Mouse (Mus musculus) brain, embryonic 14.5 days (tissue): Measurements from ENCODE around the gene Ipo13. TPM values are rescaled to one million over a fixed set of nuclear protein-coding genes. Genes with fewer than 3 reads are reported as not detected.
A peak's percentile ranks its signal among the peaks of the same experiment; 100 is the strongest.

ENCODE experiments used
- DNase-seq: peaks from one replicate; pipeline ENCODE4 v3.0.0-alpha.2; 2011; ENCODE audit warnings: low read depth
- CTCF ChIP-seq: fragments of 200-500 bp; IDR thresholded peaks from 2 replicates; pipeline ENCODE4 v1.5.1; 2012; ENCODE audit warnings: inconsistent platforms, mild to moderate bottlenecking, moderate library complexity, borderline replicate concordance; ENCODE audit not compliant: insufficient read depth, insufficient read length; ENCODE audit errors: extremely low read depth
- POLR2A ChIP-seq: fragments of 200-500 bp; IDR thresholded peaks from 2 replicates; pipeline ENCODE4 v1.6.1; 2012; ENCODE audit warnings: mild to moderate bottlenecking, inconsistent platforms, borderline replicate concordance; ENCODE audit not compliant: poor library complexity, insufficient read depth, insufficient read length, severe bottlenecking; ENCODE audit errors: extremely low read depth
- polyA plus RNA-seq: library from polyadenylated mRNA; depleted of rRNA; stranded (reverse); fragments of >200 nt; gene quantifications from 2 replicates; pipeline ENCODE4 v1.2.3, GENCODE M21; 2012

The Ipo13 gene
- polyA plus RNA-seq, 1 experiment, result 116 TPM

GRCm38 (mm10) chr4:117908834-117909453, 5.9 kb downstream of the Ipo13 start:
- peak; percentile 93 for DNase-seq
- TF ChIP-seq POLR2A (no peak), CTCF (no peak)

- no peak for TF ChIP-seq CTCF
- TF ChIP-seq POLR2A, result no peak
- DNase-seq, result no peak
Measured at GRCm38 (mm10) chr4:117906196-117906595, 8.6 kb downstream of the Ipo13 start.

GRCm38 (mm10) chr4:117904761-117905160, 10.0 kb downstream of the Ipo13 start:
- TF ChIP-seq CTCF (no peak), POLR2A (no peak)
- no peak for DNase-seq

GRCm38 (mm10) chr4:117904094-117904493, 10.7 kb downstream of the Ipo13 start:
- no peak for TF ChIP-seq POLR2A
- no peak for TF ChIP-seq CTCF
- DNase-seq, result no peak

GRCm38 (mm10) chr4:117898111-117898510, 16.7 kb downstream of the Ipo13 start:
- TF ChIP-seq POLR2A, result no peak
- no peak for TF ChIP-seq CTCF
- DNase-seq, result no peak

GRCm38 (mm10) chr4:117896031-117896430, 18.8 kb downstream of the Ipo13 start:
- TF ChIP-seq CTCF (no peak), POLR2A (no peak)
- DNase-seq, result no peak

GRCm38 (mm10) chr4:117895339-117895738, 19.5 kb downstream of the Ipo13 start:
- TF ChIP-seq CTCF (no peak), POLR2A (no peak)
- no peak for DNase-seq

GRCm38 (mm10) chr4:117894601-117895000, 20.2 kb downstream of the Ipo13 start:
- no peak for DNase-seq
- TF ChIP-seq CTCF (no peak), POLR2A (no peak)

GRCm38 (mm10) chr4:117893376-117893775, 21.4 kb downstream of the Ipo13 start:
- no peak for DNase-seq
- TF ChIP-seq POLR2A, result no peak
- TF ChIP-seq CTCF, result no peak

- DNase-seq, result peak; percentile 97
- TF ChIP-seq POLR2A (no peak), CTCF (no peak)
Measured at GRCm38 (mm10) chr4:117891738-117892161, 23.0 kb downstream of the Ipo13 start, which contains the start of gene Dph2. Dph2 (minus strand) TSS chr4:117892032.

- DNase-seq, result no peak
Measured at GRCm38 (mm10) chr4:117890750-117891149, 24.0 kb downstream of the Ipo13 start.

GRCm38 (mm10) chr4:117890031-117890430, 24.8 kb downstream of the Ipo13 start:
- TF ChIP-seq POLR2A, result no peak
- TF ChIP-seq CTCF, result no peak

More at GRCm38 (mm10) chr4:117890750-117891149, 24.0 kb downstream of the Ipo13 start:
- TF ChIP-seq CTCF (no peak), POLR2A (no peak)

More at GRCm38 (mm10) chr4:117890031-117890430, 24.8 kb downstream of the Ipo13 start:
- no peak for DNase-seq
